Mouse (Mus musculus) heart, adult 2 months (tissue): ENCODE results near the gene Mtr.

Experiments
- CTCF ChIP-seq: fragments of 200-600 bp; IDR thresholded peaks from 2 replicates; pipeline ENCODE4 v1.8.1; 2022; ENCODE audit warnings: antibody characterized with exemption, mild to moderate bottlenecking, moderate library complexity
- POLR2A ChIP-seq: fragments of 200-500 bp; IDR thresholded peaks from 2 replicates; pipeline ENCODE4 v1.6.1; 2011; ENCODE audit warnings: mild to moderate bottlenecking, low read depth, low read length, control low read depth; ENCODE audit not compliant: insufficient read depth

DNA sequence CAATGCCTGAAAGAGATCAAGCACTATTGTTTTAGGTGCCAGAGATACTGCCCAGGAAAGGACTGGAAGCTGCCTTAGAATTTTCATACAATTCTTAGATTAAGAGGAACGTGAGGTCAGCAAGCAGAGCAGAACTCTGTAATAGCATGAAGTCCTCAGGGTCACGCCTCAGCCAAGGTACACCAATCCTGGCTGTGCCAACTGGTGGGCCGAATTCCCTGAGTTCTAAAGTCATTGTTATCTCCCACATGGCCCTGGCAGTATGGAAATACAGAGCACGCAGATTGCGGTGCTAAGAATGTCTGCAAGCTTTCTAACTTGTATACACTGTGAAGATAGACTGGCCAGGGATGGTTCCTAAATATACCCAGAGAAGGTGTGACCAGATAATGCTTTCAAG, 43.0 kb downstream of the Mtr start:
- TF ChIP-seq CTCF (no peak), POLR2A (no peak)
